Mouse (Mus musculus) frontal cortex, adult (tissue): ENCODE measurements at regions not wholly inside any gene's neighbourhood (a gene's known extent, or its start where the extent isn't known, plus 50 kb on each side); places are given as distances from the start of the nearest gene placed in this dataset.
A peak's percentile ranks its signal among the peaks of the same experiment; 100 is the strongest.

Source experiments
- ATAC-seq: cut with Nextera tagmentation; 2 replicates; pipeline ENCODE4 v1.9.2; 2017; ENCODE audit warnings: mild to moderate bottlenecking, moderate library complexity, mixed read lengths; ENCODE audit not compliant: low TSS enrichment

- ATAC-seq, result no peak
Observed at GRCm38 (mm10) chr14:23237376-23237775, 776.9 kb downstream of the Kcnma1 start.

DNA sequence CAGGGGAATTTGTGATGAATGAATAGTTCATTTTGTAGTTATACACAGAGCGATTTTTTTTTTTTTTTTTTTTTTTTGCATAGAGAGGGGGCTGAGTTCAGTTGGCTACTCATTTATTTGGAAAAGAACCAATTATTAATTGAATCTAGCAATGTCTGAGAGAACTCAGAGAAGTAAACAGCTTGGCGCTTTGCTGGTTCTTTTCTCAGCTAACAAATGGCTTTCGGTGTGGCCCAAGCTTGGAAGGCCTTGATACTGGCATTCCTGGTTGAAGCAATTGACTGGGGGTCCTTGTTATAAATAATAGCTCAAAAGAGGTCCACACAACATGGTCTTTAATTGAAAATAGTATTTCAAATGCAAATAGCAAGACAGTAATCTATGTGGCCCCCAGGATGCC lies 815.6 kb downstream of the Kcnma1 start:
- no peak for ATAC-seq

- ATAC-seq, result peak; percentile 50; the same call in 1 of the 2 replicates
Observed at GRCm38 (mm10) chr14:23194569-23195529, 819.4 kb downstream of the Kcnma1 start.

DNA sequence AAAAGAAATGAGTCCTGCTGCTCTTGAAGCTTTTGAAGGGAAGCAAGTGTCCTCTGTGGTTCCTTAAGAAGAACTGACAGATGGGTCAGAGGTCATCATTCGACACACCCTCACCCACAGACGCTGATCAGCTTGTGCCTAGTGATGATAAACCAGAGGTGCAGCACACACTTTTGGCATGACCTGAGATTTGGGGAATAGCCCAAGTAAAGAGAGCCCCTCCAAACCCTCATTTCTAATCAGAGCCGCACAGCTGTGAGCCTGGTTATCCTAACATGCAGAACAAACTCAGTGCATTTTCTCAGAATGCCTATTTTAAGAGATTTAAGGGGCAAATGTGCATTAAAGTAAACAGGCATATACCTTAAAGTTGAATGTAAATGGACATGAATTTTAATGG lies 821.7 kb downstream of the Kcnma1 start:
- ATAC-seq, result no peak

DNA sequence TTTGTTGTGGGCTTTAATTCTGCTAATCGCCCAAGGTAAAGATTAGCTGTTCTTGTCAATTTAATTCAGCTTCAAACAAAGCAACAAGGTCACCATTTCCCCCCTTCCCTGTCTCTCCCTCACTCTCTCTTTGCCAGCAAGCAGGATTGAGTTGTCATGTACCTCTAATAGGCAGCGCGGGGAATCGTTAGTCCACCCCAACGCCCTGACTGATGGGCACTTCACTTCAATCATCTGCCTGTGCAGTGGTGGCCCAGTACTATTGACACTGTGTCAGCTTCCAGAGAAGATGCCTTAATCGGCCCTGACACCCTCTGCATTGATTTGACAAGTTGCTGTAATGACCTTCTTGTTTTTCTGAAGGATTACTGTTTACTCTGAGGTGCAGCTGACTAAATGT lies 828.9 kb downstream of the Kcnma1 start:
- no peak for ATAC-seq

DNA sequence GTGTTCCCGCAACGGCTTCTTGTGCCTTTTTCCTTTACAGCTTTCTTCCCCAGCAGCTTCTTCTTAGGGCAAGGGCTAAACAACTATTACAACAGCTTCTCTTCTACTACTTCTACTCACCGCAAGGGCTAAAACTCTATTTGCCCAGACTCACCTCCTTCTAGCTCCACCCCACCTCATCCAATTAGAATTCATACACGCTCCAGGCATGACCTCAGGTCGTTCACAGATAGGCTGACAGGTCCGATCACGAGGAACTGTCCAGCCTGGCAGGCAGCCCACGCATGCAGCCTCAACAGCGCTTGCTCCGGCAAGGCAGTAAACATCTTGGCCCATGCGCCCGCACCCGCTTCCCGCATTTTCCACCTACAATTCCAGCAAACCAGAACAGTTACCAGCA lies 844.9 kb downstream of the Kcnma1 start:
- ATAC-seq, result no peak

DNA sequence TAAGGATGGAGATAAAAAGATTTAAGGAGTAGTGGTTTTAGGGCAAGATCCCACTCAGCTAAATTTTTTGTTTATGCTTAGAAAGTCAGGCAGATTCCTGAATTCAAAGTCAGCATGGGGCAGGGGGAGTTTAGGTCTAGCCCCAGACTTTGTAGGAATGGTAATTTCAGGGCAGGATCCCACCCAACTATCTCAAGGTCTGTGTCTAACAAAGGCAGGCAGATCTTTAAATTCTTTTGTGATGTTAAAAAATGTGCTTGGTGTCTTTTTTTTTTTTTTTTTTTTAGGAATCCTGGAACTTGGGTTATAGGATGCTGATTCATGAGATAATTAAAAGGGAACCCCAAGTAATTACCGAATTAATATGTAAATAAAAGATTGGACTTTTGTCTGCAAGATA lies 853.7 kb downstream of the Kcnma1 start:
- ATAC-seq, result no peak

- ATAC-seq, result no peak
Observed at GRCm38 (mm10) chr14:23150431-23150830, 863.9 kb downstream of the Kcnma1 start.

- 0 out of 2 replicates have a peak, but pooled peaks have one; percentile 20 for ATAC-seq
Observed at GRCm38 (mm10) chr14:23146981-23147380, 867.3 kb downstream of the Kcnma1 start.

DNA sequence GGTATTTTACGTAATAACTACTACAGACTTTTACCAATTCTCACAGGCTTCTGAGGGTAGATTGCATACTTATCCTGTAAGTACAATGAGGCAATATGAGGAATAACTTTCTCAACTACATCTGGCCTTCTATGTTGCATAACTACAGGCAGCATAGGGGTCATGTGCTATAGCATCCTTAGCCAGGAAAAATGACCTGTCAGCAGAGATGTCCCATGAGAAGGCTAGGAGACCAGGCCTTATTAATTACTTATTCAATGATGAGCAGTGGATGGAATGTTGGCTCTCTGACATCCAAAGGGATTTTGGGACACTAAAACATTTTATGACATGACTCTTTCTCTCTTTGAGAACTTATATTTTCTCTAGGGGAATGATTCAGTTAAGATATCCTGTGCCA lies 873.9 kb downstream of the Kcnma1 start:
- no peak for ATAC-seq

DNA sequence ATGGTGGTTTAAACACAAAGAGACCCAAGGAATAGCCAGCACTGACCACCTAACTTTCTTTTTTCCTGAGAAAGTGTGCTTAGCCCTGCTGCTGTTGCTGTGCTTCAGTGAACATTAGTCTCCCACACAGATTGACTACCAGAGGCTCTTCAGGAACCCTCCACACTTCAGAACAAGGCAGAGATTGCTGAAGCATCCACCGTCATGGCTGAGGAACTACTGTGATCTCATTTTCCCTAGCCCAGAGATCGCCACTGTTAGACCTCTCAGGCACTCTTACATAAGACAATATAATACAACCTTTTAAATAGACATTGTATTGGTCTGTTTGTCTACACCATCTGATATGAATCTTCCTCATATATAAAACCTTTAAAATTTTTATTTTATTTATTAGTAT lies 879.6 kb downstream of the Kcnma1 start:
- no peak for ATAC-seq

DNA sequence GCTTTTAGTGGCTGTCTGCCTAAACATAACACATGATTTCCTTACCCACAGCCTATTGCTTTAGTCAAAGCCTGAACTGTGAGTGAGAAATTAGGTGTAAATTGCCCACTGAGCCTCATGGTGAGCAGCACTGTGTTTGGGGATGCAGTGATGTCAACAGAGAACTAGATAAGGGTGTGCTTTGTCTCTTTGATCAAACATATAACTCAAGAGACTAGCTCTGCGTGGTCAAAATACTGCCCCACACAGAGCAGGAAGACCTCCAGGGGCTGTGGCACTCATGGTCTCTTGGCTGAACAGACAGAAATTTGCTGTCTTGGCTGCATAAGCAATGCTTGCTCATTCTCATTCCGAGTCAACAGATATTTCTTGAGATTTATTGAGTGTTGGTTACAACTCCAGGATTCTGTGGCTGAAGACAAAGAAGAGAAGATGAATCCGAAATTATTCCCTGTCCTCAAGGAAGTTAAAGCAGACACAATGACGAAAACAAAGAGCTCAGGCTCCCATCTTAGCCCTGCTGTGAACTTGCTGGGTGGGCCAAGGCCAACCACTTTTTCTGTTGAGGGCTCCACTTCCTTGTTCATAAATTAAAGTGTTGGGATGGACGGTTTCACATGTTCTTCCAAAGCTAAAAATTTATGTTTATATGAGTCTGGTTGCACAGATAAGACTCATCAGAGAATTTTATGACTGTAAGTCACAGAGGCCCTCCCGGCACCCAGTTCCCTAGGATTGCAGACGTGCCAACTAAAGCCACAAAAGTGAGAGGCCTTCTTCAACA lies 882.4 kb downstream of the Kcnma1 start:
- no peak for ATAC-seq

- ATAC-seq, result no peak
Observed at GRCm38 (mm10) chr14:23115889-23116510, 898.3 kb downstream of the Kcnma1 start.

DNA sequence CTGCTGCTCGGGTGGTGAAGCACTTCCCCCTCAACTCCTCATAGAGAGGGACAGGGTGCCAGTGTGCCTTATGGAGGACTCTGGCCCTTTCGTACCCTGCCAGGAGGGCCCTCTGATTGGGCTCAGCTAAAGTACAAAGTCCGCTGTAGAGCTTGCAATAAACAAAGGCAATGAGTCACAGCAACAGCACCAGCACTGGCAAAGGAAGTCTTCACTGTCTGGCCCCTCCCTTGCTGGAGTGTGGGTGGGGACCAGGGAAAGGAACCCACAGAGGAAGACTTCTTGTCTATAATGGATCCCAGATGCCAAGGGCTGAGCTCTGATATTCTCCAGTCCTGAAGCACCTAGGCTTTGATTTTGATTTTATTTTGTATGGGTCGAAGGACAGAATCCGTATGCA lies 899.4 kb downstream of the Kcnma1 start:
- no peak for ATAC-seq

DNA sequence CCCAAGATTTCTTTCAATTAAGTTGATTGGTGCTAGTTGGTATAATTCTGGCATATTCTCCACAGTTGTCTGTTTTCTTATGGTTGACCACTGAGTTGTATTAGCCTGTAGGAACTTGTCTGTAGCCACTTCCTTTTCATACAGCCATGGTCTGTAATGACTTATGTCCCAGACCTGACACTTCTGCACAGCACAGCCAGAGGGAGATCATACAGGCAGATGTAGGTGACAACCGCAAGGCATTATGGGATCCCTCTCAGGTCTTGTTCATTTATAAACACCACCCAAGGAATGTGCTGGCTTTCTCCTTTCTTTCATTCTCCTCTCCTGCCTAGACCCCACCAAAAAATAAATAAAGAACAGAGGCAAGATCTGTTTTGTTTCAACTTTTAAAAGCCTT lies 899.8 kb downstream of the Kcnma1 start:
- no peak for ATAC-seq

- ATAC-seq, result no peak
Observed at GRCm38 (mm10) chr14:23112369-23112768, 901.9 kb downstream of the Kcnma1 start.

GRCm38 (mm10) chr14:23108590-23108989 lies 905.7 kb downstream of the Kcnma1 start:
- no peak for ATAC-seq

- ATAC-seq, result peak; percentile 38; the same call in 1 of the 2 replicates
Observed at GRCm38 (mm10) chr14:23107466-23107865, 906.8 kb downstream of the Kcnma1 start.
